Comparison of ENCODE assay signal across 8 mouse cellular contexts in the genomic region with DNA sequence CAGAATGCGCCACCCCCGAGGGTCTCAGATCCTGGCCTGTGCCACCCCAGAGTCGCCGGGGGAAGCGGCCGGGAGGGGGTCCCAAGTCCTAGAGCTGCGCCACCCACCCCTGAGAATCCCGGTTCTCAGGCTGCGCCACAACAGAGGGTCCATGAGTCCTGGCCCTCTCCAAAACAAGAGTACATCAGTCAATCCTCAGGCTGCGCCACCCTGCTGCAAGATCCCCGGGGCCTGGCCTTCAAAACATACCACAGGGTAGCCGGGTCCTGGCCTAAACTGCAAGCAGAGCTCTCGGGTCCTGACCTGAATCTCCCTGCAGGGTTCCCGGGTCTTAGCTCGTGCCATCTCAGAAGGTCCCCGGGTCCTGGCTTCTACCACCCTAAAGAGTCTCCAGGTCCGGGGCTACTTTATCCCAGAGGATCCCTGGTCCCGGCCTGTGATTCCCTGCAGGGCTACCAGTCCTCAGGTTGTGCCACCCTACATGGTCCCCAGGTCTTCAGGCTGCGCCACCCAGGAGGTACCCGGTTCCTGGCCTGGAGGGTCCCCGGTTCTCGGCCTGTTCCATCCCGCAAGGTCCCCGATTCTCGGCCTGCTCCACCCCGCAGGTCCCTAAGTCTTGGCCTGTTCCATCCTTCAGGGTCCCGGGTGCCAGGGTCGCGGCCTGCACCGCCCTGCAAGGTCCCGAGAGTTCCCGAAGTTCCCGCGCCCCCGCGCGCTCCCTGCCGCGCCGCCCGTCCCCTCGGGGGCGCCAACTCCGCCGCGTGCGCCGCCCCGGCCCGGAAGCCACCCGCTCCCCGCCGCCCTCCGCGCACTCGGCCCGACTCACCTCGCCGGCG. TPM values are rescaled to one million over a fixed set of nuclear protein-coding genes. Genes with fewer than 3 reads are reported as not detected.
A peak's percentile ranks its signal among the peaks of the same experiment; 100 is the strongest.
DNase-seq lines count a peak whose midpoint lies in the region; ATAC-seq and TF ChIP-seq lines count a peak whose summit lies in the region.

No protein-coding gene starts in this region.

- H3K27ac ChIP-seq in embryonic facial prominence, embryonic 12.5 days, result peak overlapping the region; percentile 96
- peak overlapping the region; percentile 93 for H3K27ac ChIP-seq in heart, embryonic 10.5 days
- peak overlapping the region; percentile 95 for H3K27ac ChIP-seq in kidney, embryonic 15.5 days
- peak overlapping the region; percentile 64 for H3K27ac ChIP-seq in liver, embryonic 15.5 days (replicated peaks)
- peak overlapping the region; percentile 92 for H3K27ac ChIP-seq in neural tube, embryonic 15.5 days (replicated peaks)
- H3K27ac ChIP-seq in thymus, adult 2 months (ENCODE audit: control insufficient read depth, insufficient read depth, low read length), result 0 out of 2 replicates have a peak overlapping the region, but pooled peaks have one; percentile 5

- peak; percentile 72 for DNase-seq in CD4-positive, CD25-positive, alpha-beta regulatory T cell, adult 2 months (ENCODE audit: low read depth, low spot score)
- DNase-seq in adrenal gland, postnatal 14 days, result peak; percentile 77
- DNase-seq in heart, embryonic 10.5 days (ENCODE audit: low spot score), result peak; percentile 89
- peak; percentile 75 for DNase-seq in thymus, adult 2 months

- peak overlapping the region; percentile 66 for H3K4me3 ChIP-seq in embryonic facial prominence, embryonic 12.5 days
- H3K4me3 ChIP-seq in heart, embryonic 10.5 days, result peak overlapping the region; percentile 90
- H3K4me3 ChIP-seq in kidney, embryonic 15.5 days (replicated peaks), result peak overlapping the region; percentile 73
- peak overlapping the region; percentile 72 for H3K4me3 ChIP-seq in liver, embryonic 15.5 days (replicated peaks)
- H3K4me3 ChIP-seq in neural tube, embryonic 15.5 days (replicated peaks), result peak overlapping the region; percentile 90
- peak overlapping the region; percentile 86 for H3K4me3 ChIP-seq in thymus, adult 2 months (ENCODE audit: control insufficient read depth, insufficient read depth, low read length)

- peak; percentile 17 for ATAC-seq in embryonic facial prominence, embryonic 12.5 days (ENCODE audit: insufficient number of reproducible peaks, insufficient read depth, low FRiP score, low TSS enrichment)
- ATAC-seq in kidney, embryonic 15.5 days (replicated peaks; ENCODE audit: low FRiP score), result peak; percentile 30
- peak; percentile 59 for ATAC-seq in liver, embryonic 15.5 days (ENCODE audit: insufficient read depth)
- ATAC-seq in neural tube, embryonic 15.5 days (ENCODE audit: low FRiP score), result peak; percentile 26

- no peak for TF ChIP-seq CTCF in thymus, adult 2 months (IDR thresholded peaks at IDR 0.05; ENCODE audit: borderline replicate concordance, control insufficient read depth, extremely low read depth, insufficient read depth, low read length, poor library complexity)

- no peaks in the 10 kb centered on the region for H3K27me3 ChIP-seq in embryonic facial prominence, embryonic 12.5 days
- 0 out of 2 replicates have a peak, but pooled peaks cover 3% of the 10 kb centered on the region for H3K27me3 ChIP-seq in heart, embryonic 10.5 days (ENCODE audit: insufficient read depth, poor library complexity, severe bottlenecking)
- no peaks in the 10 kb centered on the region for H3K27me3 ChIP-seq in kidney, embryonic 15.5 days
- H3K27me3 ChIP-seq in liver, embryonic 15.5 days, result peaks cover 35% of the 10 kb centered on the region
- H3K27me3 ChIP-seq in neural tube, embryonic 15.5 days (replicated peaks), result no peaks in the 10 kb centered on the region
- H3K27me3 ChIP-seq in thymus, adult 2 months (ENCODE audit: control insufficient read depth, insufficient read depth, low read length), result no peaks in the 10 kb centered on the region

- no peaks in the 10 kb centered on the region for H3K9me3 ChIP-seq in embryonic facial prominence, embryonic 12.5 days
- H3K9me3 ChIP-seq in heart, embryonic 10.5 days, result no peaks in the 10 kb centered on the region
- no peaks in the 10 kb centered on the region for H3K9me3 ChIP-seq in kidney, embryonic 15.5 days (replicated peaks)
- no peaks in the 10 kb centered on the region for H3K9me3 ChIP-seq in liver, embryonic 15.5 days (replicated peaks)
- H3K9me3 ChIP-seq in neural tube, embryonic 15.5 days (replicated peaks), result no peaks in the 10 kb centered on the region

- peak overlapping the region; percentile 95 for H3K9ac ChIP-seq in embryonic facial prominence, embryonic 12.5 days
- H3K9ac ChIP-seq in kidney, embryonic 15.5 days, result peak overlapping the region; percentile 88
- peak overlapping the region; percentile 56 for H3K9ac ChIP-seq in liver, embryonic 15.5 days
- peak overlapping the region; percentile 87 for H3K9ac ChIP-seq in neural tube, embryonic 15.5 days (replicated peaks)

- peak overlapping the region; percentile 83 for H3K4me2 ChIP-seq in embryonic facial prominence, embryonic 12.5 days (replicated peaks)
- H3K4me2 ChIP-seq in kidney, embryonic 15.5 days, result peak overlapping the region; percentile 89
- H3K4me2 ChIP-seq in liver, embryonic 15.5 days, result peak overlapping the region; percentile 94
- peak overlapping the region; percentile 82 for H3K4me2 ChIP-seq in neural tube, embryonic 15.5 days

- under 1% methylated on average over 52 of the region's 60 CpGs for WGBS in embryonic facial prominence, embryonic 12.5 days
- under 1% methylated on average over 57 of the region's 60 CpGs for WGBS in heart, embryonic 10.5 days
- WGBS in kidney, embryonic 15.5 days, result under 1% methylated on average over 59 of the region's 60 CpGs
- under 1% methylated on average over 60 of the region's 60 CpGs for WGBS in liver, embryonic 15.5 days (ENCODE audit: insufficient replicate concordance)
- WGBS in neural tube, embryonic 15.5 days, result under 1% methylated on average over 54 of the region's 60 CpGs
- WGBS in thymus, adult 2 months, result under 1% methylated on average over 58 of the region's 60 CpGs

- H3K4me1 ChIP-seq in embryonic facial prominence, embryonic 12.5 days, result peaks cover 50% of the 10 kb centered on the region
- H3K4me1 ChIP-seq in heart, embryonic 10.5 days, result peaks cover 59% of the 10 kb centered on the region
- peaks cover 58% of the 10 kb centered on the region for H3K4me1 ChIP-seq in kidney, embryonic 15.5 days
- H3K4me1 ChIP-seq in liver, embryonic 15.5 days (replicated peaks), result peaks cover 56% of the 10 kb centered on the region
- H3K4me1 ChIP-seq in neural tube, embryonic 15.5 days, result peaks cover 56% of the 10 kb centered on the region
- H3K4me1 ChIP-seq in thymus, adult 2 months (replicated peaks; ENCODE audit: control insufficient read depth, insufficient read depth, low read length), result peaks cover 29% of the 10 kb centered on the region

- no peak for TF ChIP-seq POLR2A in thymus, adult 2 months (IDR thresholded peaks at IDR 0.05; ENCODE audit: control insufficient read depth, extremely low read depth, insufficient read depth, low read length, poor library complexity)

- no peaks in the 10 kb centered on the region for H3K36me3 ChIP-seq in embryonic facial prominence, embryonic 12.5 days
- no peaks in the 10 kb centered on the region for H3K36me3 ChIP-seq in heart, embryonic 10.5 days
- H3K36me3 ChIP-seq in kidney, embryonic 15.5 days, result no peaks in the 10 kb centered on the region
- no peaks in the 10 kb centered on the region for H3K36me3 ChIP-seq in liver, embryonic 15.5 days (replicated peaks)
- no peaks in the 10 kb centered on the region for H3K36me3 ChIP-seq in neural tube, embryonic 15.5 days
- no peaks in the 10 kb centered on the region for H3K36me3 ChIP-seq in thymus, adult 2 months (ENCODE audit: control insufficient read depth, insufficient read depth, low read length)

RNA-seq across cellular contexts. Expression of a gene that starts 0.6 kb away (rescaled TPM):
- total RNA-seq in adrenal gland, postnatal 14 days (2021), result 165 and 192 TPM in 2 replicates
- polyA plus RNA-seq in embryonic facial prominence, embryonic 12.5 days (2016; fragmentation: Nextera tagmentation; extraction: Ambion mirVana), result 31.6 and 33.4 TPM in 2 replicates
- polyA plus RNA-seq in heart, embryonic 10.5 days (2016; fragmentation: Nextera tagmentation; extraction: Ambion mirVana), result 17.8 and 23.3 TPM in 2 replicates
- 27.5 and 28.8 TPM in 2 replicates for polyA plus RNA-seq in kidney, embryonic 15.5 days (2015; fragmentation: Nextera tagmentation; extraction: Ambion mirVana)
- 3.8 and 5.4 TPM in 2 replicates for polyA plus RNA-seq in liver, embryonic 15.5 days (2015; fragmentation: Nextera tagmentation; extraction: Ambion mirVana)
- polyA plus RNA-seq in neural tube, embryonic 15.5 days (2015; fragmentation: Nextera tagmentation; extraction: Ambion mirVana), result 24.2 and 28.5 TPM in 2 replicates
- polyA plus RNA-seq in thymus, adult 2 months (2012; rRNA removed), result 75.8 and 98.4 TPM in 2 replicates

Comparison
In these comparisons a context has a peak if more than half of its experiments do, and no peak if none do; other contexts are left out.
1. Peak in every context shown above with its lines: DNase-seq, ATAC-seq, H3K4me3 ChIP-seq and H3K27ac ChIP-seq.
2. H3K27ac ChIP-seq: peak in every context shown above with its lines; median percentile 96 in embryonic facial prominence, embryonic 12.5 days; 95 in kidney, embryonic 15.5 days; 93 in heart, embryonic 10.5 days; 92 in neural tube, embryonic 15.5 days; 64 in liver, embryonic 15.5 days; 5 in thymus, adult 2 months.